Mouse (Mus musculus): ENCODE measurements at regions not wholly inside any gene's neighbourhood (a gene's known extent, or its start where the extent isn't known, plus 50 kb on each side); places are given as distances from the start of the nearest gene placed in this dataset.
A peak's percentile ranks its signal among the peaks of the same experiment; 100 is the strongest.

DNA sequence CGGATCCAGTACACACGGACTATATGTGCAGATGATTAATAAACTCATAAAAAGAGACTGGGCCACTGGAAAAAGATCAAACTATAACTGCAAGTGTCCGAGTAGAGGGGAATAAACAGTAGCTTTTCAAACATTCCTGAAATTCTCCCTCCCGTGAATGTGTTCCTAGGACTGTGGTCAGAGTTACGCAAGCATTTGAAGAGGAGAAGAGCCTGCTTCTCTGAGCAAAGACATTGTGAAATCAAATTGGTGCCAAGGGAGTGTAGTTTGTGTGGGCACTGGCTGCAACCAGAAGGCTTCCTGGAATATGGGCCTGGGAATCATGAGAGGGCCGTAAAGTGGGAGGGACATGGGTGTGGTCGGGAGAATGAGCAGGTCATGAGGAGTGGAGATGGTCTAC, 78.3 kb upstream of the Stx18 start:
- no peak overlapping the region for H3K9ac ChIP-seq (ENCODE audit: low read length)
- ATAC-seq (ENCODE audit: low read depth): peak; percentile 76
- no peaks in the 10 kb centered on the region for H3K9me3 ChIP-seq (ENCODE audit: control insufficient read depth, low read length)
- H3K27ac ChIP-seq (ENCODE audit: low read length): peak overlapping the region; percentile 47; the same call in 1 of the 2 replicates
- H3K27me3 ChIP-seq (ENCODE audit: control insufficient read depth, insufficient read depth, low read depth, low read length): no peaks in the 10 kb centered on the region
- WGBS: 35% methylated on average over 7 of the region's 7 CpGs
- no peaks in the 10 kb centered on the region for H3K36me3 ChIP-seq (ENCODE audit: control insufficient read depth, insufficient read depth, low read length)
- H3K4me2 ChIP-seq (ENCODE audit: low read depth, low read length): no peak overlapping the region
- H3K4me1 ChIP-seq (replicated peaks; ENCODE audit: control insufficient read depth, insufficient read depth, low read length): no peaks in the 10 kb centered on the region
- no peak overlapping the region for H3K4me3 ChIP-seq (ENCODE audit: low read length)

DNA sequence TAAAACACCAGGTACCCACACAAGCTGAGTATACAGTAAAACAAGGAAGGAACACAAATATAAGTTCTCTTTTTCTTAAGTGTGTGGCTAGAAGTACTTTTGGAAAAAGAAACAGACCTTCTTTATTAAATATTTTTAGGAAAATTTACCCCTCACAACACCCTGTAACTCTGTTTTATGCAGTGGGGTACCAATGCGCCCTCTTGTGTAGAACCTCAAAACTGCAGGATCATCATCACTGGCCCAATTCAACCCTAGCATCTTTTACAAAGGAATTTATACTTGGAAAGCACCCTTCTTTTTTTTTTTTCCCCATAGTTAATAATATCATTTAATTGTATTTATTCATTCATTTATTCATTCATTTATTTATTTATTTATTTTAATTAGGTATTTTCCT, 86.4 kb upstream of the Stx18 start:
- Histone ChIP-seq H3K4me1 (replicated peaks; ENCODE audit: control insufficient read depth, insufficient read depth, low read length) (no peaks in the 10 kb centered on the region), H3K4me2 (ENCODE audit: low read depth, low read length) (no peak overlapping the region), H3K36me3 (ENCODE audit: control insufficient read depth, insufficient read depth, low read length) (no peaks in the 10 kb centered on the region), H3K27me3 (ENCODE audit: control insufficient read depth, insufficient read depth, low read depth, low read length) (no peaks in the 10 kb centered on the region), H3K9ac (ENCODE audit: low read length) (no peak overlapping the region), H3K4me3 (ENCODE audit: low read length) (no peak overlapping the region), H3K27ac (ENCODE audit: low read length) (no peak overlapping the region), H3K9me3 (ENCODE audit: control insufficient read depth, low read length) (no peaks in the 10 kb centered on the region)
- 0% methylated on average over 1 of the region's 1 CpGs for WGBS
- no peak for ATAC-seq (ENCODE audit: low read depth)

DNA sequence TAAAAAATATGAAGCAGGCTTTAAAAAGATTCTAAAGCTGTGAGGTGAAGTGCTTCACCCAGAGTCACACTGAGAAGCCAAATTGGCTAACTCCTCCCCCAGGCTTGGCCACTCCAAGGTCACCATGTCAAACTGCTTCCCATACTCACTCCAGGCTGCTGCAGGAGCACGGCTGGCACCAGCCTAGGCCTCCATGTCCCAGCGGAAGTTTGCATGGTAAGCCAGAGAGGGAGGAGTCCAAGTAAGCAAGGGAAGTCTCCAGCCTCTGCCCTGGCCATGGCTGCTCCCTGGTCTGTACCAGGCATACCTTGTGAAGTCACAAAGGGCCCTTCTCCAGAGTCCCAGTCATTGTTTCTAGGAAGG, 105.8 kb upstream of the Stx18 start:
- no peak overlapping the region for H3K27ac ChIP-seq (ENCODE audit: low read length)
- WGBS: 15% methylated on average over 2 of the region's 2 CpGs

DNA sequence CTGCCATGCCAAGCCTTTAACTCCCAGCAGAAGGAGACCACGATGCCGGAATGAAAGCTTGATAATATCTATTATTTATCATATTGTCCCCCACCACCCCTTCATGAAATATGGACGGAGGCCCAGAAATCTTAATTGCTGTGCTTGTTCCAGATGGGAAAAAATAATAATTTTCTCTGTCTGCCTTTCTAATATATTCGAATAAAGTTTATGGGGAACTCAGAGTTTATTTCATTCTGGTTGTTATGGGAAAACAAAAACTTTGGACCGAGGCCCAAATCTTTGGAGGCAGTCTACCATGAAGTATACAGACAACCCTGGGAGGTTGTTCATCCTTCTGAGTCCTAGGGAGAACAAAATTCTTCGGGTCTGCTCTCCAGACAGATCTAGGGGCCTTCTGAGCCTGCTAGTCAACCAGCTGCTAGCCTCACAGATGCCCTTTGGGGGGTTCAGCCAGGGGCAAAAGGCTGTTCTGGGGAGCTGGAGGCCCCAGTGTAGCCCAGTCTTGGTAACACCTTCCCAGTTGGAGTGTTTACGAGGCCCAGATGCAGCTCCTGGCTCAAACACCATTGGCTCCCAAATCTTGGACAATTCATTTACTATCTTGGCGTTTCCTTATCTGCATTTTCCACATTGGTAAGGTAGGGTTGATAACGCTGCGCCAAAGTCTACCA, 106.3 kb upstream of the Stx18 start:
- peak; percentile 62 for ATAC-seq (ENCODE audit: low read depth)
- H3K9ac ChIP-seq (ENCODE audit: low read length): no peak overlapping the region
- H3K4me3 ChIP-seq (ENCODE audit: low read length): no peak overlapping the region
- no peaks in the 10 kb centered on the region for H3K36me3 ChIP-seq (ENCODE audit: control insufficient read depth, insufficient read depth, low read length)
- no peaks in the 10 kb centered on the region for H3K27me3 ChIP-seq (ENCODE audit: control insufficient read depth, insufficient read depth, low read depth, low read length)
- H3K4me2 ChIP-seq (ENCODE audit: low read depth, low read length): no peak overlapping the region
- 51% methylated on average over 10 of the region's 10 CpGs for WGBS
- no peak overlapping the region for H3K27ac ChIP-seq (ENCODE audit: low read length)
- H3K9me3 ChIP-seq (ENCODE audit: control insufficient read depth, low read length): no peaks in the 10 kb centered on the region
- H3K4me1 ChIP-seq (replicated peaks; ENCODE audit: control insufficient read depth, insufficient read depth, low read length): peaks cover 6% of the 10 kb centered on the region

More for the DNA sequence above, 105.8 kb upstream of the Stx18 start:
- Histone ChIP-seq H3K36me3 (ENCODE audit: control insufficient read depth, insufficient read depth, low read length) (no peaks in the 10 kb centered on the region), H3K27me3 (ENCODE audit: control insufficient read depth, insufficient read depth, low read depth, low read length) (no peaks in the 10 kb centered on the region), H3K9me3 (ENCODE audit: control insufficient read depth, low read length) (no peaks in the 10 kb centered on the region), H3K4me3 (ENCODE audit: low read length) (no peak overlapping the region), H3K9ac (ENCODE audit: low read length) (no peak overlapping the region), H3K4me1 (replicated peaks; ENCODE audit: control insufficient read depth, insufficient read depth, low read length) (peaks cover 6% of the 10 kb centered on the region), H3K4me2 (ENCODE audit: low read depth, low read length) (no peak overlapping the region)
- ATAC-seq (ENCODE audit: low read depth): peak; percentile 54; the same call in 1 of the 2 replicates

DNA sequence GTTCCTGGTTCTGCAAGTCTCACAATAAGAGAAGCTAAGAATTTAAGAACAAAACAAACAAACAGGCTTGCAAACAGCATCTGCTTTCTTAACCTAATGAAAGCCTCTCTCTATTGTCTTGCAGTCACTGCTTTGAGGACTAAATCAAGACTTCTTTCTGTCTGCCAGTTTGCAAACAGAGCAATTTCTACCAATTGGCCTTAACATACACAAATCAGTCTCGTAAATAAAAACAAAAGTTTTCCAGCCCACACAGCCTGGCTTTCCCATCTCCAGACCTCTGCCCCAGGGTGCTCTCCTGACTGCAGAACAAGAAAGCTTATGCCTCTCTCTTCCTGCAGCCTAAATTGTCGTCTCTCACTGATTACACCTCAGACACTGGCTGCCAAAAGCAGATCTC, 96.1 kb upstream of the Msx1 start:
- no peak for ATAC-seq (ENCODE audit: low read depth)
- Histone ChIP-seq H3K9me3 (ENCODE audit: control insufficient read depth, low read length) (no peaks in the 10 kb centered on the region), H3K4me1 (replicated peaks; ENCODE audit: control insufficient read depth, insufficient read depth, low read length) (0 out of 2 replicates have a peak, but pooled peaks cover 2% of the 10 kb centered on the region), H3K36me3 (ENCODE audit: control insufficient read depth, insufficient read depth, low read length) (no peaks in the 10 kb centered on the region), H3K4me2 (ENCODE audit: low read depth, low read length) (no peak overlapping the region), H3K27ac (ENCODE audit: low read length) (no peak overlapping the region), H3K9ac (ENCODE audit: low read length) (no peak overlapping the region), H3K27me3 (ENCODE audit: control insufficient read depth, insufficient read depth, low read depth, low read length) (peaks cover 17% of the 10 kb centered on the region), H3K4me3 (ENCODE audit: low read length) (no peak overlapping the region)
- 28% methylated on average over 2 of the region's 2 CpGs for WGBS

DNA sequence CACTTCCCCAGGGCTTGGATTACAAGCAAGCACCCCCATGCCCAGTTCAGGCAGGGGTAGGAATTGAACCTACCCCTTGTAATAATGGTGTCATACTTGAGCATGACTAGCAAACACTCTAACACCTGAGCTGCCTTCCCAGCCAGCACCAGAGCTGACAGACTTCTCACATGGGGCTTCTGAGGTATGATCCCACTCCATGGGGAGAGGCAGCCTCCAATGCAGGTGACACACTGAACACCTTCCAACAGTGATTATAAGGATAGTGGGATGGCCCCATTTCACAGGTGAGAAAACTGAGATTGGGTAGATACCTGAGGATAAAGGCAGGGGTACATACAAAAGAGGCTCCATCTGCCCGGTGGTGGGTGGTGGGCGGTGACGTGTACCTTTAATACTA, 94.7 kb upstream of the Msx1 start:
- H3K36me3 ChIP-seq (ENCODE audit: control insufficient read depth, insufficient read depth, low read length): no peaks in the 10 kb centered on the region
- H3K27ac ChIP-seq (ENCODE audit: low read length): no peak overlapping the region
- no peak overlapping the region for H3K4me3 ChIP-seq (ENCODE audit: low read length)
- H3K4me1 ChIP-seq (replicated peaks; ENCODE audit: control insufficient read depth, insufficient read depth, low read length): 0 out of 2 replicates have a peak, but pooled peaks cover 2% of the 10 kb centered on the region
- peaks cover 17% of the 10 kb centered on the region for H3K27me3 ChIP-seq (ENCODE audit: control insufficient read depth, insufficient read depth, low read depth, low read length)
- ATAC-seq (ENCODE audit: low read depth): no peak
- no peak overlapping the region for H3K4me2 ChIP-seq (ENCODE audit: low read depth, low read length)
- no peaks in the 10 kb centered on the region for H3K9me3 ChIP-seq (ENCODE audit: control insufficient read depth, low read length)
- WGBS: 76% methylated on average over 3 of the region's 3 CpGs
- no peak overlapping the region for H3K9ac ChIP-seq (ENCODE audit: low read length)

DNA sequence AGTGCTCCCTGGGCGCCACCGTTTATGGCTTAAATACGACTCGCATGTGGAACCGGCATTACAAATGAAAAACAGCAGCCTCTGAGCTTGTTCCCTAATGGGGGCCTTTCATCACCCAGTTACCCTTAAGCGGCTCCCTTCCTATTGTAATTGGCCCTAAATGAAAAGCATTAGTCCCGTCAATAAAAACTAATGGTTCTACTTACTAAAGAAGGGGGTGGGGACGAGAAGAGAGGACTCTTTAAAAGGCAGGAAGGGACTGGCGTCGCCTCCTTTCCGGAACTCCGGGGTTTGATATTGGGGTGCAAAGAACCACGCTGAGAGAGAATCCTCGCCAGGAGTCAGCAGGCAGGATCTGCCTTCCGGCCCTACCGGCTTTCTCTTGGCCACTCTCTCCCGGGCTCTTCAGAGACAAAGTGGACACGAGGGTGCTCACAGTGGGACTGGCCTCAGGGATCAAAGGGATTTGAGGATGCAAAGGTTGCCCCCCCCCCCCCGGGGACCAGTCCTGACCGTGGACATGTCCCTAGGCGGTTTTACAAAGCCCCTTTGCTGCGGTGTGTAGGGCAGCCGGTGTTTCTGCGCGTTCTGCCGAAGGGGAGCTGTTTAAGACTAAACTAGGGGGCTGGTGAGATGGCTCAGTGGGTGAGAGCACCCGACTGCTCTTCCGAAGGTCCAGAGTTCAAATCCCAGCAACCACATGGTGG, 93.8 kb upstream of the Msx1 start:
- no peaks in the 10 kb centered on the region for H3K9me3 ChIP-seq (ENCODE audit: control insufficient read depth, low read length)
- 4% methylated on average over 28 of the region's 28 CpGs for WGBS
- H3K4me2 ChIP-seq (ENCODE audit: low read depth, low read length): peak overlapping the region; percentile 27; the same call in 1 of the 2 replicates
- no peaks in the 10 kb centered on the region for H3K36me3 ChIP-seq (ENCODE audit: control insufficient read depth, insufficient read depth, low read length)
- H3K9ac ChIP-seq (ENCODE audit: low read length): no peak overlapping the region
- H3K4me1 ChIP-seq (replicated peaks; ENCODE audit: control insufficient read depth, insufficient read depth, low read length): 0 out of 2 replicates have a peak, but pooled peaks cover 2% of the 10 kb centered on the region
- ATAC-seq (ENCODE audit: low read depth): 0 out of 2 replicates have a peak, but pooled peaks have one; percentile 34
- peaks cover 17% of the 10 kb centered on the region for H3K27me3 ChIP-seq (ENCODE audit: control insufficient read depth, insufficient read depth, low read depth, low read length)
- H3K27ac ChIP-seq (ENCODE audit: low read length): no peak overlapping the region
- 0 out of 2 replicates have a peak overlapping the region, but pooled peaks have one; percentile 12 for H3K4me3 ChIP-seq (ENCODE audit: low read length)

DNA sequence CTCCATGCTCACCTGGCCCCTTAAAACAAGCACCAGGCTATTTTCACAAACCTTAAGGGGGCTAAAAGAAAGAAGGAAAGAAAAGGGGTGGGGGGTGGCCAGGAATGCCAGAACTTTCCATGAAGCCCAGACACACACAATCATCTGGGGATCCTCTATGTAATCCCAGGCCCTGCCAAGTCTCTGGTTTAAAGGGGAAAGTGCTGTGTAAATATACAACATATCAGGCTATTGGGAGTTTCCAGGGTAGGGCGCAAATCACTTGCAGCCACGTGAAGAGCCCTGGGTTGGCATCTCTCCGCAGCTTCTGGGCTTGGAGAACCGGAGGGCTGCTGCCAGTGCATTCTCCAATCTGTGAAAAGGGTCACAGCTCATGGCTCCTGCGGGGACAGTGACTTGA, 92.8 kb upstream of the Msx1 start:
- 13% methylated on average over 5 of the region's 5 CpGs for WGBS
- ATAC-seq (ENCODE audit: low read depth): no peak
- no peak overlapping the region for H3K4me3 ChIP-seq (ENCODE audit: low read length)
- no peak overlapping the region for H3K9ac ChIP-seq (ENCODE audit: low read length)
- H3K4me1 ChIP-seq (replicated peaks; ENCODE audit: control insufficient read depth, insufficient read depth, low read length): 0 out of 2 replicates have a peak, but pooled peaks cover 2% of the 10 kb centered on the region
- no peak overlapping the region for H3K27ac ChIP-seq (ENCODE audit: low read length)
- peaks cover 17% of the 10 kb centered on the region for H3K27me3 ChIP-seq (ENCODE audit: control insufficient read depth, insufficient read depth, low read depth, low read length)
- no peak overlapping the region for H3K4me2 ChIP-seq (ENCODE audit: low read depth, low read length)
- H3K36me3 ChIP-seq (ENCODE audit: control insufficient read depth, insufficient read depth, low read length): no peaks in the 10 kb centered on the region
- H3K9me3 ChIP-seq (ENCODE audit: control insufficient read depth, low read length): no peaks in the 10 kb centered on the region

DNA sequence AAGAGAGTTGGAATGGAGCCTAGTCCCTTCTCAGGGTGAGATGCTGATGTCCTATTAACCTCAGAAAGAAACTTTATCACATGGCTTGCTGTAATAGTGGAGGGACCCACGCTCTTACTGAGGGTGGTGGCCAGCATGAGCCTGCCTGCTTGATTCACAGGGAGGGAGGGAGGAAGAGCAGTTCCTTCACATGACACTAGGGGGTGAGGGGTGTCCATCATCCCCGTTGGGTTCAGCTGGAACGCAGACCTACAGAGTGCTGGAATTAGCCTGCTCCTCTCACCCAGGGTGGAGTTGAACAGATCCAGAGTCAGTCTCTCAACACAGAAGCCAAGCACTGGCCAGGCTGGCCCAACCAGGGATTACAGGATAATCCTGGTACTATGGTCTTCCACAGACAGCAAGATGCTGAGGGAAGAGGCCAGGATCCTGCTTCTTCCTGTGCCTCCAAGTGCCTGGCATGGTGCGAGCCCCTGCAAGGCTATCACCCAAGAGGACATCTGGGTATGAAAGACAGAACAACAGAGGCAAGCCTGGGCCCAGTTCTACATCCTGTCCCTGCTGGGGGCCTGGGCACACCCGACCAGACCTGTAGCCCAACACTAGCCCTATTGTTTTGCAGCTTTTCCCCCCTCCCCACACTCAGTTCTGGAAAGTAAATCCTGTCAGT, 80.4 kb upstream of the Msx1 start:
- no peak; the same call in 1 of the 2 replicates for ATAC-seq (ENCODE audit: low read depth)
- 39% methylated on average over 5 of the region's 5 CpGs for WGBS

More for the DNA sequence above, 80.4 kb upstream of the Msx1 start:
- Histone ChIP-seq H3K9ac (ENCODE audit: low read length) (no peak overlapping the region), H3K4me3 (ENCODE audit: low read length) (no peak overlapping the region), H3K4me1 (replicated peaks; ENCODE audit: control insufficient read depth, insufficient read depth, low read length) (0 out of 2 replicates have a peak, but pooled peaks cover 2% of the 10 kb centered on the region), H3K9me3 (ENCODE audit: control insufficient read depth, low read length) (peaks cover 5% of the 10 kb centered on the region), H3K27me3 (ENCODE audit: control insufficient read depth, insufficient read depth, low read depth, low read length) (peaks cover 24% of the 10 kb centered on the region), H3K4me2 (ENCODE audit: low read depth, low read length) (no peak overlapping the region), H3K27ac (ENCODE audit: low read length) (no peak overlapping the region), H3K36me3 (ENCODE audit: control insufficient read depth, insufficient read depth, low read length) (no peaks in the 10 kb centered on the region)
